Mouse (Mus musculus): ENCODE data around the gene Gm20388. TPM values are rescaled to one million over a fixed set of nuclear protein-coding genes. Genes with fewer than 3 reads are reported as not detected.

The Gm20388 gene
- total RNA-seq, 2 experiments from 2014 or later = 10.7 TPM; not detected in 1

GRCm38 (mm10) chr8:123823111-123823510 is 3912.5 kb downstream of the Gm20388 start:
- no peak for DNase-seq (ENCODE audit: low spot score in 2 of 2)

- DNase-seq (ENCODE audit: low spot score in 2 of 2) = no peak
Measured at GRCm38 (mm10) chr8:123823532-123824123, 3913.0 kb downstream of the Gm20388 start.

GRCm38 (mm10) chr8:123826001-123826400 is 3915.4 kb downstream of the Gm20388 start:
- DNase-seq (ENCODE audit: low spot score in 2 of 2) = no peak

- DNase-seq (ENCODE audit: low spot score in 2 of 2) = no peak
Measured at GRCm38 (mm10) chr8:123826758-123827157, 3916.1 kb downstream of the Gm20388 start.

- no peak for DNase-seq (ENCODE audit: low spot score in 2 of 2)
Measured at GRCm38 (mm10) chr8:123827523-123827922, 3916.9 kb downstream of the Gm20388 start.

GRCm38 (mm10) chr8:123832757-123833156 is 3922.1 kb downstream of the Gm20388 start:
- no peak for DNase-seq (ENCODE audit: low spot score in 2 of 2)

- DNase-seq (ENCODE audit: low spot score in 2 of 2) = peak in 1 of 2 experiments; percentile 77
Measured at GRCm38 (mm10) chr8:123835451-123835850, 3924.8 kb downstream of the Gm20388 start.

GRCm38 (mm10) chr8:123836354-123836753 is 3925.7 kb downstream of the Gm20388 start:
- DNase-seq (ENCODE audit: low spot score in 2 of 2) = peak; percentile 48 to 66

- DNase-seq (ENCODE audit: low spot score in 2 of 2) = no peak
Measured at GRCm38 (mm10) chr8:123838496-123838895, 3927.9 kb downstream of the Gm20388 start.

GRCm38 (mm10) chr8:123840578-123841345 is 3930.1 kb downstream of the Gm20388 start:
- peak in 1 of 2 experiments; percentile 83 for DNase-seq (ENCODE audit: low spot score in 2 of 2)

- DNase-seq (ENCODE audit: low spot score in 2 of 2) = no peak
Measured at GRCm38 (mm10) chr8:123842086-123842485, 3931.4 kb downstream of the Gm20388 start.

- no peak for DNase-seq (ENCODE audit: low spot score in 2 of 2)
Measured at GRCm38 (mm10) chr8:123844341-123844740, 3933.7 kb downstream of the Gm20388 start.

GRCm38 (mm10) chr8:123845114-123845513 is 3934.5 kb downstream of the Gm20388 start:
- DNase-seq (ENCODE audit: low spot score in 2 of 2) = no peak

GRCm38 (mm10) chr8:123845991-123846390 is 3935.3 kb downstream of the Gm20388 start:
- no peak for DNase-seq (ENCODE audit: low spot score in 2 of 2)

GRCm38 (mm10) chr8:123846509-123846908 is 3935.9 kb downstream of the Gm20388 start:
- no peak for DNase-seq (ENCODE audit: low spot score in 2 of 2)

- no peak for DNase-seq (ENCODE audit: low spot score in 2 of 2)
Measured at GRCm38 (mm10) chr8:123847546-123847945, 3936.9 kb downstream of the Gm20388 start.

GRCm38 (mm10) chr8:123849352-123849751 is 3938.7 kb downstream of the Gm20388 start:
- no peak for DNase-seq (ENCODE audit: low spot score in 2 of 2)

- no peak for DNase-seq (ENCODE audit: low spot score in 2 of 2)
Measured at GRCm38 (mm10) chr8:123851590-123851989, 3940.9 kb downstream of the Gm20388 start.

GRCm38 (mm10) chr8:123854252-123854651 is 3943.6 kb downstream of the Gm20388 start:
- DNase-seq (ENCODE audit: low spot score in 2 of 2) = no peak

- DNase-seq (ENCODE audit: low spot score in 2 of 2) = no peak
Measured at GRCm38 (mm10) chr8:123854733-123855475, 3944.3 kb downstream of the Gm20388 start.

GRCm38 (mm10) chr8:123857361-123857760 is 3946.7 kb downstream of the Gm20388 start:
- DNase-seq (ENCODE audit: low spot score in 2 of 2) = no peak

- DNase-seq (ENCODE audit: low spot score in 2 of 2) = no peak
Measured at GRCm38 (mm10) chr8:123858574-123858940, 3947.9 kb downstream of the Gm20388 start.

All from layer of hippocampus, adult 18-20 months (tissue).